Mouse (Mus musculus) right cerebral cortex, adult 18-20 months (tissue): ENCODE data around the gene Sez6l.

Experiments used
- DNase-seq: peaks from one replicate; pipeline ENCODE4 v3.0.0; 2022; ENCODE audit warnings: mixed read lengths

Sez6l gene

DNA sequence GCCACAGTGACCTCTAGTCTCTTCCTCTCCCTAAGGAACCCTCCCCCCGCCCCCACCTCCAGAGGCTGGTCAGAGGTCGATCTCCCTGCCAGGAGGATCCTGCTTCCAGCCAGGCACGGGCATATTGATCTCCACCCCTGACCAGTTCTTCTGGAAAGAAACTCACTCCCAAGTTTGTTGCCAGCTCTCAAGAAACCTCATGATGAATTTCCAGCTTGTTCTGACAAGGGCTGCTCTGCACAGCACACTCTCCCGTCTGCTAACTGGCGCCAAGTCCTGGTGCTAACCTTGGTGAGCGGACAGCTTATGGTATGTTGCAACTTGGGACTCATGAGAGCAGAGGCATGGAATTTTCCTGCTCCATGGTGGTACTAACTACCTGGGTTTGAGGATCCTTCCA, 198.3 kb downstream of the Sez6l start:
- DNase-seq, result no peak

DNA sequence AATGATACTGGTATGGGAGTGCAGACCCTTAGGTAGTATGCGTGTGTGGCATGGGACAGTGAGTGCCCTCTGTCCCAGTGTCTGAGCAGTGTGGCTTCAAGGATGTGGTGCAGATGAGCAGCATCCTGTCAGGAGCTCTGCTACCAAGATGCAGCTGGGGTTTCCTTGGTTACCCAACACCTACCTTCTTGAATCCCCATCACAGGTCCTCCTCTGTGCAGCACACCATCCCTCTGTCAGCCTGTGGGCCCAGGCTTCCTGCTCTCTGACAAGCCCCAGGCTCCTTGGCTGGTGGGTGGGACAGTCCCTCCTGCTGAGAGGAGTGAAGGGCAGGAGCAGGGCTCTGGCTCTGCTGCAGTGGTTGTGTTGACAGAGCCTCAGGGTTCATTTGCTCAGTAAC, 199.6 kb downstream of the Sez6l start:
- DNase-seq, result peak; percentile 60

DNA sequence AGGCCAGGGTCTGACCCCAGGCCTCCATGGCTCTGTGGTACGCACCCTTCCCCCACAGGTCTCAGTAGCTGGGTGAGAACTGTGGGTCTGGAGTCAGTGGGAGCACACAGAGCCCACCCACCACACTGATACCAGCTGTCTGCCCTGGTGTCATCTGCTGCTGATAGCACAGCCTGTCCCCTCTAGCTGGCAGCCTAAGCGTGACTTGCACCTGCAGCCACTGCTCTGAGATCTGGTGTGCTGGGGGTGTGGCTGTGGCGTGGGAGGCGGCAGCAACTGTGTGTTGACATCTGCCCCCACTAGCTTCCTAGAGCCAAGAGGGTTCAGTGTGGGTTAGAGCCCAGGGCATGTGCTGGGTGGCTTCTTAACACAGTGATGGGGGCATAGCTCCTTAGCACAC, 200.9 kb downstream of the Sez6l start:
- no peak for DNase-seq

DNA sequence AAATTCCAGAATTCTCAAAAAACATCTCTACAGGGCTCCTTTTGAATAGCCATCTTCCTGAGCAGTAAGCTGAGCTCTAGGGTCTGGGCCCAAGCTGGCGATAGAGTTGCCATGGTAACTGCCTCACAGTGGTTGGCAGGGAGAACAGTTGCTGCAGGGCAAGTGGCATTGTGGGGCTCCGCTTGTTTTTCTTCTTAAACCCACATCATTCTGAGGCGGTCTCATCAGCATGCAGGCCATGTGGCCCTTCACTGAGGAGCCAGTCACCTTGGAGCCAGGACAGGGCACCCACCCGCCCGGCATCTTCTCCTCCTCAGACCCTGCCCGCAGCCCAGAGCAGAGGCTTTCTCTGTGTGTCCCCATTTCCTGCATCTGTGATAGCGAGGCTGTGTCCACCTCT, 205.1 kb downstream of the Sez6l start:
- DNase-seq, result peak; percentile 86

DNA sequence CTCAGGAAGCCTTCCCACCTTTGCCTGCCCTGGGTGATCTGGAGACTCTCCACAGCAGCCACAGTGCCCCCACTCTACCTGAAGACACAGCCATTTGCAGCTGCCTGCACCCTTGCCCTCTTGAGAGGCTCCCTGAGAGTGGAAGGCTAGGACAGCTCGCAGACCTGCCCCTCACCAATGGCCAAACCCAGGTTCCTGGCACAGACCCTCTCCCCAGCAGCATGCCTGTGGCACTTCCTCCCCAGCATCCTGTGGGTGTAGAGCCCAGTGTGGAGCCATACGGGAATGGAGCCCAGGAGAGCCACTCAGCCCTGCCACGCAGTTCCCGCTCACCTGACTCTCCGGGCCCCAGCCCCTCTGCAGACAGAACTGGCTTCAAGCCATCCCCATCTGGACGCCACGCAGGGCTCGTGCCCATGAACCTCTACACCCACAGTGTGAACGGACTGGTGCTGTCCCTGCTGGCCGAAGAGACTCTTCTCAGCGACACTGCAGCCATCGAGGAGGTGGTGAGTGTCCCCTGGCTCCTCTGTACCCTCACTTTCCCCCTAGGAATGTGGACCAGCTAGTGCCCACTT, 206.7 kb downstream of the Sez6l start:
- DNase-seq, result no peak

DNA sequence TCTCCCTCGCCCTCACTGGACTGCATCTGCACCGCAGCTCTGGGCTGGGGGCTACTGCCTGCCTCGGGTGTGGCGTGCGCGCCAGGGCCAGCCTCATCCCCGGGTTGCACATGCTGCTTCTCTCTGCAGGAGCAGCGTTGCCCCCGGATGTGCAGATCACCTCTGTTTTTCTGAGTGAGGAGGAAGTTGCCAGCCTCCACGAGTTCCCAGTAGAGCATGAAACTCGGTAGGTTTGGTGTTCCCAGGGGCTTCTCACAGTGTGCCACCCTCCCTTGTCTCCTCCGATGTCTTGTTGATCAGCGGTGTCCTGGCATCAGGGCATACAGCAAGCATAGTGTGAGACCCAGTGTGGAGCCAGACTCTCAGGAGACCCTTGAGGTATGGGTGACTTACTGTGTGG, 207.7 kb downstream of the Sez6l start:
- DNase-seq, result no peak
